In the genomic region with DNA sequence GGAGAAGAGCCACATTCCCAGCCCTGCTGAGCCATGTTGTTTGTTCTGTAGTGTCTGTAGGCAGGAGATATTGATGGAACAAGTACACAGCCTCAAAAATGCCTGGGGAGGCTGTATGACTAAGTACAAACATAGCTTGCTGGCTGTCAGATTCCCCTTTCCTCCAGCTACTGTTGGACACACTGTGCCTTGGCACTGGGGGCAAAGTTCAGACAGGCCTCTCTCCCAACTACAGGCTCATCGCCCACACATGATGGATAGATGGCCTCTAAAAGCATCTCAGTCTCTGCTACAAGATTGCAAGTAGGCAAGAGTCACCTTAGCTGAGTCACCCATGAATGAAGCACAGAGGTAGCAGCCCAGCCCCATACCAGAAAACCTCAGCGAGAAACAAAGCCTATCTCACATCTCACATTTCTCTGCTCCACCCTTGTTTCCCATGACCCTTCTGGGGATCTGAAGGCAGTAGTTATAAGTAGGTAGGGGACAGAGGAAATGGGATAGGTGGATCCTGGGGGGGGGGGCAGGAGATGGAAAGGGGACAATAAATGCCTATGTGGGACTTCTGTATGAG, we compare ENCODE assay signal across 13 mouse cellular contexts.
DNase-seq lines count a peak whose midpoint lies in the region; ATAC-seq and TF ChIP-seq lines count a peak whose summit lies in the region.
"Had no signal": no experiment of that assay in that cellular context is flagged by ENCODE, and none has a peak within 500 bp of the region (broad histone marks: within the 10 kb centered on the region; RNA-seq: fewer than 3 reads in every experiment).

No protein-coding gene starts in this region.

- H3K4me3 ChIP-seq in heart, embryonic 10.5 days, result no peak overlapping the region
- H3K4me3 ChIP-seq in thymus, adult 2 months (ENCODE audit: control insufficient read depth, insufficient read depth, low read length), result no peak overlapping the region
- H3K4me3 ChIP-seq in kidney, embryonic 16.5 days (ENCODE audit: low read length), result no peak overlapping the region
- H3K4me3 ChIP-seq in stomach, embryonic 15.5 days (replicated peaks), result no peak overlapping the region
- H3K4me3 ChIP-seq in hindbrain, embryonic 10.5 days, result no peak overlapping the region
- H3K4me3 ChIP-seq: midbrain, embryonic 12.5 days had no signal

- H3K9ac ChIP-seq in kidney, embryonic 16.5 days (replicated peaks; ENCODE audit: low read length), result no peak overlapping the region
- no peak overlapping the region for H3K9ac ChIP-seq in stomach, embryonic 15.5 days
- H3K9ac ChIP-seq: midbrain, embryonic 12.5 days had no signal

- no peaks in the 10 kb centered on the region for H3K9me3 ChIP-seq in heart, embryonic 10.5 days
- H3K9me3 ChIP-seq in kidney, embryonic 16.5 days (ENCODE audit: low read length), result no peaks in the 10 kb centered on the region
- no peaks in the 10 kb centered on the region for H3K9me3 ChIP-seq in stomach, embryonic 15.5 days
- no peaks in the 10 kb centered on the region for H3K9me3 ChIP-seq in hindbrain, embryonic 10.5 days

- H3K4me2 ChIP-seq in kidney, embryonic 16.5 days (replicated peaks; ENCODE audit: low read depth, low read length), result no peak overlapping the region
- no peak overlapping the region for H3K4me2 ChIP-seq in stomach, embryonic 15.5 days
- H3K4me2 ChIP-seq: midbrain, embryonic 12.5 days had no signal

- H3K4me1 ChIP-seq in heart, embryonic 10.5 days, result peaks cover 31% of the 10 kb centered on the region
- H3K4me1 ChIP-seq in thymus, adult 2 months (replicated peaks; ENCODE audit: control insufficient read depth, insufficient read depth, low read length), result peaks cover 38% of the 10 kb centered on the region
- peaks cover 13% of the 10 kb centered on the region; the same call in 1 of the 2 replicates for H3K4me1 ChIP-seq in kidney, embryonic 16.5 days (ENCODE audit: insufficient read depth, low read length)
- peaks cover 6% of the 10 kb centered on the region; the same call in 1 of the 2 replicates for H3K4me1 ChIP-seq in stomach, embryonic 15.5 days
- no peaks in the 10 kb centered on the region for H3K4me1 ChIP-seq in hindbrain, embryonic 10.5 days (replicated peaks)
- H3K4me1 ChIP-seq: midbrain, embryonic 12.5 days had no signal

- 81% methylated on average over 2 of the region's 2 CpGs for WGBS in heart, embryonic 10.5 days
- WGBS in thymus, adult 2 months, result 51% methylated on average over 2 of the region's 2 CpGs
- 74% methylated on average over 2 of the region's 2 CpGs for WGBS in kidney, embryonic 16.5 days
- WGBS in stomach, embryonic 15.5 days, result 62% methylated on average over 2 of the region's 2 CpGs
- WGBS in hindbrain, embryonic 10.5 days, result 80% methylated on average over 2 of the region's 2 CpGs

- no peak for TF ChIP-seq CTCF in thymus, adult 2 months (IDR thresholded peaks at IDR 0.05; ENCODE audit: borderline replicate concordance, control insufficient read depth, extremely low read depth, insufficient read depth, low read length, poor library complexity)

- H3K27ac ChIP-seq in heart, embryonic 10.5 days, result peak overlapping the region; percentile 74
- H3K27ac ChIP-seq in thymus, adult 2 months (ENCODE audit: control insufficient read depth, insufficient read depth, low read length), result peak overlapping the region; percentile 35
- H3K27ac ChIP-seq in kidney, embryonic 16.5 days (ENCODE audit: low read length), result no peak overlapping the region
- H3K27ac ChIP-seq in stomach, embryonic 15.5 days, result peak overlapping the region; percentile 40; the same call in 1 of the 2 replicates
- H3K27ac ChIP-seq in hindbrain, embryonic 10.5 days, result no peak overlapping the region
- H3K27ac ChIP-seq: hindbrain, postnatal 0 days; midbrain, embryonic 12.5 days had no signal

- no peak for DNase-seq in heart, embryonic 10.5 days (ENCODE audit: low spot score)
- no peak for DNase-seq in heart, postnatal 10 days
- peak; percentile 22 for DNase-seq in thymus, adult 2 months
- no peak for DNase-seq in thymus, postnatal 10 days (ENCODE audit: low spot score in 2 of 2)
- no peak for DNase-seq in gastrocnemius, postnatal 36 days
- DNase-seq in hindbrain, embryonic 10.5 days (ENCODE audit: low spot score), result no peak
- DNase-seq: left cerebral cortex, postnatal 4 days had no signal

- peaks cover 10% of the 10 kb centered on the region; the same call in 1 of the 2 replicates for H3K36me3 ChIP-seq in heart, embryonic 10.5 days
- no peaks in the 10 kb centered on the region for H3K36me3 ChIP-seq in thymus, adult 2 months (ENCODE audit: control insufficient read depth, insufficient read depth, low read length)
- no peaks in the 10 kb centered on the region; the same call in 1 of the 2 replicates for H3K36me3 ChIP-seq in kidney, embryonic 16.5 days (ENCODE audit: insufficient read depth, low read length)
- H3K36me3 ChIP-seq in stomach, embryonic 15.5 days, result no peaks in the 10 kb centered on the region
- peaks cover 20% of the 10 kb centered on the region for H3K36me3 ChIP-seq in hindbrain, embryonic 10.5 days
- H3K36me3 ChIP-seq: midbrain, embryonic 12.5 days had no signal

- H3K27me3 ChIP-seq in heart, embryonic 10.5 days (ENCODE audit: insufficient read depth, poor library complexity, severe bottlenecking), result no peaks in the 10 kb centered on the region
- H3K27me3 ChIP-seq in thymus, adult 2 months (ENCODE audit: control insufficient read depth, insufficient read depth, low read length), result no peaks in the 10 kb centered on the region
- no peaks in the 10 kb centered on the region for H3K27me3 ChIP-seq in kidney, embryonic 16.5 days (ENCODE audit: insufficient read depth, low read length)
- no peaks in the 10 kb centered on the region for H3K27me3 ChIP-seq in stomach, embryonic 15.5 days (replicated peaks)
- no peaks in the 10 kb centered on the region for H3K27me3 ChIP-seq in hindbrain, embryonic 10.5 days (ENCODE audit: insufficient read depth, poor library complexity, severe bottlenecking)
- H3K27me3 ChIP-seq: CH12.LX; midbrain, embryonic 12.5 days had no signal

- ATAC-seq in kidney, embryonic 16.5 days (ENCODE audit: low FRiP score, low TSS enrichment), result 0 out of 2 replicates have a peak, but pooled peaks have one; percentile 19
- ATAC-seq in stomach, embryonic 15.5 days (ENCODE audit: insufficient read depth, low FRiP score, low read depth), result no peak; the same call in 1 of the 2 replicates
- ATAC-seq: activated CD4-positive, CD25-positive, alpha-beta regulatory T cell, adult 4 months; hindbrain, postnatal 0 days had no signal

- TF ChIP-seq POLR2A in thymus, adult 2 months (IDR thresholded peaks at IDR 0.05; ENCODE audit: control insufficient read depth, extremely low read depth, insufficient read depth, low read length, poor library complexity), result no peak

- intact Hi-C loops in heart, postnatal 10 days (cut with DNase I), result no loop called here
- intact Hi-C loops in gastrocnemius, postnatal 36 days (cut with DNase I), result no loop called here

Comparison
In these comparisons a context has a peak if more than half of its experiments do, and no peak if none do; other contexts are left out.
1. H3K27ac ChIP-seq: peak in heart, embryonic 10.5 days (single experiment), thymus, adult 2 months (single experiment) and stomach, embryonic 15.5 days (single experiment); none in kidney, embryonic 16.5 days (single experiment) and hindbrain, embryonic 10.5 days (single experiment).